Mouse (Mus musculus) frontal cortex, adult (tissue): ENCODE measurements around the gene Serpinb6d.

Experiments used
- ATAC-seq: cut with Nextera tagmentation; 2 replicates; pipeline ENCODE4 v1.9.2; 2017; ENCODE audit warnings: mild to moderate bottlenecking, moderate library complexity, mixed read lengths; ENCODE audit not compliant: low TSS enrichment

Serpinb6d gene

DNA sequence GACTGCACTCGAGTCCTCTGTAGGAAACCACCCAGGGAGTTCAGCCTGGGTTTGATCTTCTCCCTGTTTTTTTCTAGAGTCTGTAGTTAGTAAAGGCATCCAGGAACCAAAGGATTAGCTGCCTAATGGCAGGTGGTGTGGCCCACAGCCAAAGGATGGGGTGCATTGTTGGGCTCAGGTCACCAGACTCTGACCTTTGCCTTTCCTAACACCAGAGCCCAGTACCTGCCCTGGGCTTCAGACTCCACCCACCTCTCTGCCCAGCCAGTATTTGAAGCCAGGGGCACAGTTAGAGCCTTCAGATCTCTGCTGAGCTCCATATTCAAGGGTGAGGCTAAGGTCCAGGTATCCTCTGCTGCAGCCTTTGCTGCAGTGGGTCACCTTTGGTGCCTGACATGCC, at the start of gene Serpinb6d:
TSS of gene Serpinb6d (plus strand) at position 301 of the 400 bp plus-strand sequence.
- ATAC-seq = no peak

DNA sequence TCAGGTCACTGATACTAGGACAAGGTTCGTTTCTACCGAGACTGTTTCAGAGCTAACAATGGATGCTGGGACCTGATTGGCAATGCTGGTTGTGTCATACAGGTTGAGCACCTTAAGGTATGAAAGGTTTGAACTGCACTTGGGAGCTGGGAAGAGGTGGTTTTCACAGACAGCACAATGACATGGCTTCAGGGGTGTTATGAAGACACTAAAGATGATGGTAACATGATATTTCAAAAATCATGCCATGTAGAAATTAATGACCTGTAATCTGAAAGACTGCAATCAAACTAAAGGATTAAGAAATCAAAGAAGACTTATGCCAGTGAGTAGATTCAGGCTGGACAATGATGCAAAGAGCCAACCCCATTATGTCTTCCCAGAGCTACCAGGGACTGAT, 38.3 kb upstream of the Serpinb6d start:
- no peak for ATAC-seq

DNA sequence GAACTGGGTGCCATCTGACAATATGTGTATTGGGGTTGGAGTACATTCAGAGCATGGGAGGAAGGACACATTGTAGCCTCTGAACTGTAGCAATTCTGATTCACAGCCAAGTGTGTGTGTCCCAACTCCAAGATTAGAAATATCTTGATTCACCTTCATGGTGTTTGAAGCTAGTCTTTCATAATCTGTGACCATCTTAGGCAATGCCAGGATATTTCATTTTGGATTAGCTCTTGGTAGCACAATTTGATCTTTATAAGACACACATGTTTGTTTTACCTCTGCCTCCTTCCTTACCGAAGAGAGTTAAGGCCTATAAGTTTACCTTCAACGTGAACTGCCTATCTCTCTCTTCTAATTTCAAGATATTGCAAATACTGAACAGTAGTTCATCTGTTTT, 18.7 kb upstream of the Serpinb6d start:
- ATAC-seq = no peak

DNA sequence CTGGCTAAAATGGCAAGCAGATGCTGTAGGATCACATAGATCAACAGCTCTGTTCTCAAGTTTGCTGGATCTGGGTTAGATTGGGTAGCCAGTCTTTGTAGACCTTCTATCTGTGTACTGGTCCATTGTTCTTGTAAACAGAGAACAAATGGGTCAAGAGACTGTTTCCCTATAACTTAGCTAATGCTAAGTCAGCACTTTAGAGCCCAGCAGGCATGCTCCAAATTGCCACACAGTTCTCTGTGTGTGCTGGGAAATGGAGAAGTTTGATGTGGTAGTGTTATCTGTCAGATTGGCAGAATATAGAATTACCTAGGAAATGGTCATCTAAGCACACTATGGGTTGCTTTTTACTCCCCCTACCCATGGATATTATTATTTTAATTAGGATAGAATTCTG, 1.3 kb downstream of the Serpinb6d start:
- no peak for ATAC-seq

DNA sequence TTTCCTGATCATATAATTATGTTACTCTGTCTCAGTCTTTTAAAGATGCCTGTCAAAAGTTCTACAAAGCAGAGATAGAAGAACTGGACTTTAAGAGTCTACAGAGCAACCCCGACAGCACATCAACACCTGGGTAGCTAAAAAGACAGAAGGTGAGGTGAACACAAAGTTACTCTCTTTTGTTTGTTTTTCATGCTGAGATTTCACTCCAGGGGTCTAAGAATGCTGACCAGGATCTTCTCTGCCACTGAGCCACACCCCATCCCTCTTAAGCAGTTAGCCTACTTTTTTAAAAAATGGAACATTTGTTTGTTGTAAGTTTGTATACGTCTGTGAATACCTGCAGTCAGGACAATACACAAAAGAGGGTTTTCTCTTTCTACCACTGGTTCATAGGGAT, 59.1 kb downstream of the Serpinb6d start:
- ATAC-seq = no peak
